Mouse (Mus musculus) lung, embryonic 14.5 days (tissue): ENCODE measurements at regions not wholly inside any gene's neighbourhood (a gene's known extent, or its start where the extent isn't known, plus 50 kb on each side); places are given as distances from the start of the nearest gene placed in this dataset.
"Not testable (repeated sequence)": the region's sequence is repeated elsewhere in the genome, so short reads cannot be mapped to it uniquely, and the experiment has no call there.

Experiments used
- ATAC-seq: fragments of 200-750 bp; cut with Nextera tagmentation; 2 replicates; pipeline ENCODE4 v1.8.0; 2017; ENCODE audit warnings: mild to moderate bottlenecking, moderate TSS enrichment, moderate library complexity; ENCODE audit not compliant: insufficient read depth
- DNase-seq: peaks from one replicate; pipeline ENCODE4 v3.0.0-alpha.2; 2015
- H3K27ac ChIP-seq: fragments of 300-500 bp; sonication (generic); 2 replicates; pipeline ENCODE4 v1.5.1; 2014; ENCODE audit warnings: low read depth, mild to moderate bottlenecking, moderate library complexity
- H3K27me3 ChIP-seq: fragments of 300-500 bp; sonication (generic); 2 replicates; pipeline ENCODE4 v1.6.1; 2014; ENCODE audit warnings: low read length, control low read depth; ENCODE audit not compliant: insufficient read depth
- H3K36me3 ChIP-seq: fragments of 300-500 bp; sonication (generic); 2 replicates; pipeline ENCODE4 v1.6.1; 2014; ENCODE audit warnings: control low read depth; ENCODE audit not compliant: insufficient read depth
- H3K4me1 ChIP-seq: fragments of 300-500 bp; sonication (generic); 2 replicates; pipeline ENCODE4 v1.6.1; 2014; ENCODE audit warnings: antibody characterized with exemption, control low read depth; ENCODE audit not compliant: insufficient read depth
- H3K4me2 ChIP-seq: fragments of 300-500 bp; sonication (generic); 2 replicates; pipeline ENCODE4 v1.6.1; 2014; ENCODE audit warnings: mild to moderate bottlenecking
- H3K4me3 ChIP-seq: fragments of 300-500 bp; sonication (generic); 2 replicates; pipeline ENCODE4 v1.5.1; 2014; ENCODE audit warnings: low read depth, low read length
- H3K9ac ChIP-seq: fragments of 300-500 bp; sonication (generic); 2 replicates; pipeline ENCODE4 v1.6.1; 2014
- H3K9me3 ChIP-seq: fragments of 300-500 bp; sonication (generic); 2 replicates; pipeline ENCODE4 v1.6.1; 2016; ENCODE audit warnings: low read depth, low read length, control low read depth
- CTCF ChIP-seq: IDR thresholded peaks from 2 replicates; pipeline ENCODE4 v1.5.1; 2016; ENCODE audit warnings: antibody characterized with exemption, low read depth
- WGBS: fragments of 180-500 bp; shearing (Covaris S2); extraction: QIAGEN DNeasy Blood & Tissue Kit; methylation state at CpG from one replicate; pipeline ENCODE4 v1.1.7; 2014; 5-methylcytosine and 5-hydroxymethylcytosine counted together

GRCm38 (mm10) chr3:149074658-149075487 lies 84.5 kb upstream of the Adgrl2 start:
- H3K27ac ChIP-seq: no peak overlapping the region

DNA sequence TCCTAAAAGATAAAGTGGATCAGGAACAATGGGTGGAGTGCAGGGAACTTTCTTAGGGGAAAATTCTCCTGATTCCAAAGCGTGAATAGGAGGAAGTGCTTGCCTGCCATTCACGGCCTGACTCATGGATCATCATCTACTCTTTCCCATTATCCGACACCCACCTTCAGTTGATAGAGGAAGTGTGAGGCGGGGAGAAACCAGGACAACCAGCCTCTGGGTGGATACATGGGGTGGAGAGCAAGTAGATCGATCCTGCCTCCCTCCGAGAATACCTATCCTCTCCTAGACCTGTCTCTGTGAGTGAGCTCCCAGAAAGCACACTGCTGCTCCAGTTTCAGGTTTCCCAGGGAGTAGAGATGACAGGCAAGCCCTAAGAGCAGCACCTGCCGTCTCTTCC lies 79.8 kb upstream of the Adgrl2 start:
- H3K9me3 ChIP-seq: no peaks in the 10 kb centered on the region
- H3K27ac ChIP-seq: no peak overlapping the region
- ATAC-seq (no peak), DNase-seq (no peak)
- no peak overlapping the region for H3K4me3 ChIP-seq
- WGBS: 44% methylated on average over 7 of the region's 7 CpGs
- H3K9ac ChIP-seq: no peak overlapping the region
- no peak for TF ChIP-seq CTCF
- no peaks in the 10 kb centered on the region for H3K27me3 ChIP-seq
- no peak overlapping the region for H3K4me2 ChIP-seq
- no peaks in the 10 kb centered on the region for H3K36me3 ChIP-seq
- peaks cover 7% of the 10 kb centered on the region; the same call in 1 of the 2 replicates for H3K4me1 ChIP-seq

More at GRCm38 (mm10) chr3:149074658-149075487, 84.5 kb upstream of the Adgrl2 start:
- Histone ChIP-seq H3K9me3 (no peaks in the 10 kb centered on the region), H3K4me1 (peaks cover 9% of the 10 kb centered on the region; the same call in 1 of the 2 replicates), H3K9ac (no peak overlapping the region), H3K36me3 (no peaks in the 10 kb centered on the region), H3K4me2 (peak overlapping the region; percentile 2; the same call in 1 of the 2 replicates), H3K4me3 (no peak overlapping the region), H3K27me3 (no peaks in the 10 kb centered on the region)
- no peak for ATAC-seq
- no peak for TF ChIP-seq CTCF
- DNase-seq: no peak
- WGBS: 54% methylated on average over 27 of the region's 27 CpGs

DNA sequence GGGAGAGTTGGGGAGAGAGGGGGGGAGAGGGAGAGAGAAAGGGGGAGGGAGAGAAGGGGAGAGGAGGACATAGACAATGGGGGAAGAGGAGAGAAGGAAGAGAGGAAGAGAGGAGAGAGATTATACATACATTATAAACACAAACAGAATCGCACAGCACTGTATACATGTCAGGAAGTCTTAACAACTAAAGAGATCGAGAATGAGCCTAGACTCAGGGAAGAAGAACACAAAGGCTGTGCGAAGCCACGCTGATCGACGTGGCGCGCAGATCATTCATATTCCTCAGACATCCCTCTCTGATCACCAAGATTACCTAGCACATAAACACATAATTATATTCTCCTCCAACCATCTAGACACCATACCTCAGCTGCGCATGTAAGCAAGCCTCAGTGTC lies 79.1 kb upstream of the Adgrl2 start:
- Histone ChIP-seq H3K9ac (no peak overlapping the region), H3K9me3 (no peaks in the 10 kb centered on the region), H3K4me2 (no peak overlapping the region), H3K4me1 (no peaks in the 10 kb centered on the region), H3K27me3 (no peaks in the 10 kb centered on the region), H3K4me3 (no peak overlapping the region), H3K27ac (no peak overlapping the region), H3K36me3 (no peaks in the 10 kb centered on the region)
- DNase-seq: no peak
- no peak for TF ChIP-seq CTCF
- 72% methylated on average over 9 of the region's 9 CpGs for WGBS
- ATAC-seq: no peak

DNA sequence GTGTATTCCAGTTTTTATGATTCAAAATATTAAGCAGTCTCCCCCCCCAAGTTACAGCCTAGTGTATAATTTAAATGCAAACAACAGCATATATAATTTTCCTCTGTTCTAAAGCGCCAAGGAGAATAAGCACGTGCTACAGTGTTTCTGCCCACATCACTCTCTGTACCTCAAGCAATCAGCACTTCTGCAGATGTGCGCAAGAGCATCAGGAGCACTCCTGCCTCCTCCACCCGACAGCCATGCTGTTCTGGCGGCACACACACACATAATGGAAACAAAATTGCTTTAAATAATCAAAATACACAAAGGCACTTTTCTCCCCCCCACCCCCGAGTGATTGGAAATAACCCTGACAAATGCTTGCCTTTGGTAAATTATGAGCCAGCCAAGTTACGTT lies 78.5 kb upstream of the Adgrl2 start:
- no peak overlapping the region for H3K9ac ChIP-seq
- H3K27ac ChIP-seq: no peak overlapping the region
- H3K36me3 ChIP-seq: no peaks in the 10 kb centered on the region
- TF ChIP-seq CTCF: no peak
- H3K4me2 ChIP-seq: no peak overlapping the region
- no peak for ATAC-seq
- 52% methylated on average over 7 of the region's 7 CpGs for WGBS
- no peaks in the 10 kb centered on the region for H3K9me3 ChIP-seq
- no peaks in the 10 kb centered on the region for H3K27me3 ChIP-seq
- DNase-seq: no peak
- H3K4me1 ChIP-seq: no peaks in the 10 kb centered on the region
- no peak overlapping the region for H3K4me3 ChIP-seq

GRCm38 (mm10) chr3:149067758-149068157 lies 77.4 kb upstream of the Adgrl2 start:
- Histone ChIP-seq H3K9me3 (no peaks in the 10 kb centered on the region), H3K4me2 (no peak overlapping the region), H3K4me3 (no peak overlapping the region), H3K27me3 (no peaks in the 10 kb centered on the region), H3K9ac (no peak overlapping the region), H3K4me1 (no peaks in the 10 kb centered on the region), H3K36me3 (no peaks in the 10 kb centered on the region), H3K27ac (no peak overlapping the region)
- DNase-seq (peak; percentile 54), ATAC-seq (peak; percentile 56; the same call in 1 of the 2 replicates)
- TF ChIP-seq CTCF: no peak
- WGBS: 47% methylated on average over 7 of the region's 7 CpGs

- no peak for TF ChIP-seq CTCF
- WGBS: 12% methylated on average over 12 of the region's 12 CpGs
- Histone ChIP-seq H3K4me1 (peaks cover 5% of the 10 kb centered on the region; the same call in 1 of the 2 replicates), H3K9me3 (no peaks in the 10 kb centered on the region), H3K9ac (no peak overlapping the region), H3K4me2 (no peak overlapping the region), H3K4me3 (no peak overlapping the region), H3K27ac (no peak overlapping the region), H3K36me3 (no peaks in the 10 kb centered on the region), H3K27me3 (no peaks in the 10 kb centered on the region)
- ATAC-seq (peak; percentile 31; the same call in 1 of the 2 replicates), DNase-seq (peak; percentile 17)
Observed at GRCm38 (mm10) chr3:149055077-149055476, 64.7 kb upstream of the Adgrl2 start.

GRCm38 (mm10) chr3:149052295-149052902 lies 62.0 kb upstream of the Adgrl2 start:
- H3K4me1 ChIP-seq, H3K4me2 ChIP-seq, H3K36me3 ChIP-seq, H3K9me3 ChIP-seq, H3K4me3 ChIP-seq, H3K27ac ChIP-seq, H3K9ac ChIP-seq, DNase-seq, H3K27me3 ChIP-seq: not testable (repeated sequence)
- peak; percentile 49; the same call in 1 of the 2 replicates for ATAC-seq
- WGBS: 96% methylated on average over 1 of the region's 1 CpGs
